Mouse (Mus musculus): ENCODE data around the gene Calml3. TPM values are rescaled to one million over a fixed set of nuclear protein-coding genes. Genes with fewer than 3 reads are reported as not detected.

The Calml3 gene
- polyA plus RNA-seq, 1 experiment from 2014 or later: 22.0 TPM

DNA sequence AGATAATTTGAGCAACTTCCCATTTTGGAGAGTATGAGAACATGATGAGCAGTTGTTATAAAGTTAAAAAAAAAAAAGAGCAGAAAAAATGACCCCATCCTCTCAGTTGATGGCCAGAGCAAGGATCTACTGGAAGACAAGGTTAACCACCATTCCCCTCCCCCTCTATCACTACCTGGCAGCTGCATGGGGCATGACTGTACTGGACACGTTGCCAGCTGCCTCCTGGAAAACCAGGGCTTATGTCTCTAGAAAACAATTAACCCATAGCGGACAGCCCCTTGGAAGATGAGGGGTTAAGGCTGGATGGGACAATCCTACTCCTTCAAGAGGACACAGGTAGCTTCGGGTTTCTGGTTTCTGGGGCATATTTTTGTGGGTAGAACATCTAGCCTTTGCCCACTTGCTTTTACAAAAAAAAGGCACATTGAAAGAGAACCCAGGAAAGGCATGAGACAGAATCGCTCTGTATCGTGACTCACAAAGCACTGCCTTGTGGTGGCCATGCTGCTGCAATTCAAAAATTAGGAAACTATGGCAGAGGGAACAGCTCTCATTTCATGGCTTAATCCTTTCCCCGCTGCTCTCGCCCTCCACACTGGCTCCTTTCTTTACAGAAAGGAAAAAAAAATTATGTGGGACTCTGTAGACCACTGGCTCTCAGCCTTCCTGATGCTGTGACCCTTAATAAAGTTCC, 3.2 kb upstream of the Calml3 start:
- Histone ChIP-seq H3K27me3 (no peaks in the 10 kb centered on the region), H3K9ac (no peak overlapping the region), H3K9me3 (no peaks in the 10 kb centered on the region), H3K36me3 (no peaks in the 10 kb centered on the region), H3K27ac (peak overlapping the region; percentile 65), H3K4me3 (no peak overlapping the region), H3K4me2 (no peak overlapping the region), H3K4me1 (peaks cover 21% of the 10 kb centered on the region)
- ATAC-seq (ENCODE audit: insufficient number of reproducible peaks, low FRiP score, low TSS enrichment, low read depth): 0 out of 2 replicates have a peak, but pooled peaks have one; percentile 30
- WGBS: 57% methylated on average over 7 of the region's 7 CpGs

DNA sequence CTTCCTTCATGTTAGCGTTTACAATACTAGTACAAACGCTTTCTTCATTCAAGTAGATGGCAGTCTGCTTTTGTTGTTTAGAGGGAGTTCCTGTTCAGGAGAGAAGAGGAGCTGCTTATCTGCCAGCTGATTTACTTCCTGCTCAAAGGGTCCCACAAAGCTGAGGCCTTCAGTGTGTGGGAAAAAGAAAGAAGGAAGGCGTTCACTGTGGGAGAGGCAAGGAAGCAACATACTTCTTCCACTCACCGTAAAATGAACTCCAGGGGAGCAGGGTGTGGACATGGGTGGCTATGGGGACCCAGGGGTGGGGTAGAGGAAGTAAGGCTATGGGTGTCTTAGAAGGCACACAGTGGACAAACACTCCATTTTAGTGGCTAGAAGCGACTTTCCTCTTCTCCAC, 1.5 kb upstream of the Calml3 start:
- H3K4me1 ChIP-seq: peaks cover 28% of the 10 kb centered on the region
- no peaks in the 10 kb centered on the region for H3K9me3 ChIP-seq
- no peak overlapping the region for H3K9ac ChIP-seq
- 70% methylated on average over 5 of the region's 5 CpGs for WGBS
- H3K4me3 ChIP-seq: no peak overlapping the region
- no peak for ATAC-seq (ENCODE audit: insufficient number of reproducible peaks, low FRiP score, low TSS enrichment, low read depth)
- no peaks in the 10 kb centered on the region for H3K27me3 ChIP-seq
- no peaks in the 10 kb centered on the region for H3K36me3 ChIP-seq
- no peak overlapping the region for H3K4me2 ChIP-seq
- no peak overlapping the region; the same call in 1 of the 2 replicates for H3K27ac ChIP-seq

DNA sequence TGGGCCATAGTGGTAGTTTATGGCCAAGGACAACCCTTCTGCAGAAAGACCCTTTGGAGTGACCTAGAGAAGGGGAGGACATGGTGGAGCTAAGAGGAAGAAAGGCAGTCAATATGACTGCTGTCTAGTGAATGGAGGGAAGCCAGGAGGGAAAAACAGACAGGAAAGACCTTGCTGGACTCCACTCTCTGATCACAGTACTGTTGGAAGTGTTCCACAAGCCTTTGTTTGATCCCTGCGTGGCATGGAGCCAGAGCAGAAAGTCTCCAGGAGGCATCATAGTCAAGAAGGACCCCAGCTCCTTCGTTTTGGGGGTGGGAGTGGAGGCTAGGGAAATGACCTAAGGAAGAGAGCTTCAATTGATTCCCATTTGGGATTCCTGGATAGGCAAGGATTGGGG, 1.0 kb upstream of the Calml3 start:
- no peak overlapping the region for H3K4me2 ChIP-seq
- H3K36me3 ChIP-seq: no peaks in the 10 kb centered on the region
- H3K27ac ChIP-seq: no peak overlapping the region
- no peak overlapping the region for H3K4me3 ChIP-seq
- no peak overlapping the region for H3K9ac ChIP-seq
- WGBS: 60% methylated on average over 2 of the region's 2 CpGs
- H3K27me3 ChIP-seq: no peaks in the 10 kb centered on the region
- ATAC-seq (ENCODE audit: insufficient number of reproducible peaks, low FRiP score, low TSS enrichment, low read depth): no peak
- H3K9me3 ChIP-seq: no peaks in the 10 kb centered on the region
- H3K4me1 ChIP-seq: peaks cover 32% of the 10 kb centered on the region

DNA sequence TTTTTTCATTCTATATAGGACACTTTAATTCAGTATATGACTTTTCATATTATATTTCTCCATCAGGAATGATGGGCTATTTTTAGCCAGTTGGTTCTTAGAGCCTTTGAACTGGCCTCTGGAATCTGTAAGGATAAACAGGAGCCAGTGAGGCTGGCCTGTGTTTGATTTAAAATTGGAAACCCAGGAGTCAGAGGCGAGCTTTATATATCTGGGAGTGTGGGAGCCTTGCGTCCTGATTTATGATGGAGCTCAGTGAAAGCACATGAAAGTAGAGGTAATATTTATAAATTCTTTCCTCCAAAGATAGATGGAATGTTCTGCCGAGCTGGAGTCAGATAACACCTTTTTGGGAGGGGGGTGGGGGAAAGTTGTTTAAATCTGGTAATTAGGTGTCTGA, 4.7 kb downstream of the Calml3 start:
- Histone ChIP-seq H3K9me3 (no peaks in the 10 kb centered on the region), H3K4me3 (no peak overlapping the region), H3K27me3 (no peaks in the 10 kb centered on the region), H3K36me3 (no peaks in the 10 kb centered on the region), H3K4me2 (no peak overlapping the region), H3K9ac (no peak overlapping the region), H3K27ac (no peak overlapping the region), H3K4me1 (peaks cover 19% of the 10 kb centered on the region; the same call in 1 of the 2 replicates)
- ATAC-seq (ENCODE audit: insufficient number of reproducible peaks, low FRiP score, low TSS enrichment, low read depth): no peak
- WGBS: 15% methylated on average over 3 of the region's 3 CpGs

DNA sequence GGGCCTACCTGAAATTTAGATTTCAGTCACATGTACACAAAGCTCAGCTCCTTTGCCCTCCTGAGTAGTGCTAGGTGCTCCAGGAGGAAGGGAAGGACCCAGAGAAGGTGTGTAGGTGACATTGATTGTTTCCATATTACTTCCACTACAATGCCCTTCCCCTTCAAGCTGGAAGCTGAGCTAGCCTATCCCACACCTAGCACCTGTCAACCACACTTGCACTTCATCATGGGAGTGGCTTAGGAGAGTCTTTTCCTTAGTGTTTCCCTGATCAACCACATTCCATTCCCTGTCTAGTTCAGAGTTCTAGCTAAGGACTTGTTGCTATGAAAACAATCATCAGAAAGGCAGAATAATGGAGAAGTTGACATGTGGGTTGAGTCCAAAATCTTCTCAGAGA, 5.4 kb downstream of the Calml3 start:
- no peaks in the 10 kb centered on the region for H3K27me3 ChIP-seq
- H3K9ac ChIP-seq: no peak overlapping the region
- H3K27ac ChIP-seq: 0 out of 2 replicates have a peak overlapping the region, but pooled peaks have one; percentile 4
- no peak for ATAC-seq (ENCODE audit: insufficient number of reproducible peaks, low FRiP score, low TSS enrichment, low read depth)
- H3K36me3 ChIP-seq: no peaks in the 10 kb centered on the region
- peaks cover 17% of the 10 kb centered on the region; the same call in 1 of the 2 replicates for H3K4me1 ChIP-seq
- H3K9me3 ChIP-seq: no peaks in the 10 kb centered on the region
- H3K4me2 ChIP-seq: no peak overlapping the region
- H3K4me3 ChIP-seq: no peak overlapping the region

DNA sequence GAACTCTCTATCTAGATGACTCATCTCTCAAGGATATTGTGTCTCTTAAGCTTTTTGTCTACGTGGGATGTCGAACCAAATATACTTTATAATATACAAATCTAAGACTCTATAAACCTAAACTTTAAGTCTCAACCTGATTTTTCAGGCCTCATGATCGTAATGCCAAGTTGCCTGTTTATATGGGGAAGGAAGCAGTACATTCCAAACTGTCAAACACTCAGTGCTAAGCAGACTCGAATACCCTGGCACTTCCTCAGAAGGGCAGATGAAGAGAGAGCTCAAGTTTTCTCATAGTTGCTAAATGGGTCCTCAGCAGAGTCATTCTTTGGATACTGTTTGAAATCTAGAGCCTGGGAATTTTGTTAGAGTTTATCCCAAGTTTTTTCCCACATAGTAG, 7.5 kb downstream of the Calml3 start:
- no peaks in the 10 kb centered on the region for H3K27me3 ChIP-seq
- no peak overlapping the region for H3K27ac ChIP-seq
- H3K9ac ChIP-seq: no peak overlapping the region
- no peak overlapping the region for H3K4me2 ChIP-seq
- peaks cover 12% of the 10 kb centered on the region; the same call in 1 of the 2 replicates for H3K4me1 ChIP-seq
- H3K9me3 ChIP-seq: no peaks in the 10 kb centered on the region
- H3K4me3 ChIP-seq: no peak overlapping the region
- ATAC-seq (ENCODE audit: insufficient number of reproducible peaks, low FRiP score, low TSS enrichment, low read depth): no peak
- no peaks in the 10 kb centered on the region for H3K36me3 ChIP-seq
- 83% methylated on average over 4 of the region's 4 CpGs for WGBS

DNA sequence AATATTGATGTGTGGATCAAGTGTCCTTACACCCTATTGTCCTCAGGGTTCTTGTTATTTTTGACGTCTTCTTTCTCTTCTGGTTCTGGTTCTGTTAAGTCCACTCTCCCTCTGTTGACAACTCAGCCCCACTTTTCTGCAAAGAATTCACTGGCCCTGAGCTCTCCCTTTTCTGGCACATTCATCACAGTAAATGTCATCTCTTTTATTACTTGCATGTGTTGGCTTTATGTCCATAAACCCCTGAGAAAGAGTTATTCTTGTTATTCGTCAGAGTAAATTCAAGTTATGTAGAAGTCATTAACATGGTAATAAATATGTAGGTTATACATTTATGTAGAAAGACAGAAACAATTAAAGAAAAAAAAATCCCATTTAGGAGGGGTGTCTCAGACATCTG, 14.6 kb downstream of the Calml3 start:
- H3K9ac ChIP-seq: no peak overlapping the region
- WGBS: 27% methylated on average over 2 of the region's 2 CpGs
- no peak overlapping the region for H3K4me3 ChIP-seq
- no peak overlapping the region for H3K27ac ChIP-seq
- no peak overlapping the region for H3K4me2 ChIP-seq
- no peaks in the 10 kb centered on the region for H3K4me1 ChIP-seq
- no peak for ATAC-seq (ENCODE audit: insufficient number of reproducible peaks, low FRiP score, low TSS enrichment, low read depth)
- no peaks in the 10 kb centered on the region for H3K9me3 ChIP-seq
- no peaks in the 10 kb centered on the region for H3K36me3 ChIP-seq
- H3K27me3 ChIP-seq: no peaks in the 10 kb centered on the region

DNA sequence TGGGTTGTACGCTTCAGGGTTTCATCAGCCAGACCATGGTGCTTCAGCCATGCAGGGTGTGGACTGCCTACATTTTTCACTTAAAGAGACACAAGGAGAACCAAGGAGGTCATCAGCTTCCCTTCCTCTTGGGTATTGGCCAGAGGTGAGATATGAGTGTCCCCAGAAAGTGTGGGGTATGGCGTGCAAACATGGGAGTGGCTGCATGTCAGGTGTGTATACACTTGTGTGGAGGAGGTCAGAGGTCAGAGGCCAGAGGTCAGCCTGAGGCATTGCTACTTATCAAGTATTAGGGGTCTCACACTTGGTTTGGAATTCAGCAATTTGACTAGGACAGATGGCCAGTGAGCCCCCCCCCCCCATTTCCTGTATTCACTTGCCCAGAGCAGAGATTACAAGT, 15.5 kb downstream of the Calml3 start:
- no peak overlapping the region for H3K27ac ChIP-seq
- H3K4me3 ChIP-seq: no peak overlapping the region

DNA sequence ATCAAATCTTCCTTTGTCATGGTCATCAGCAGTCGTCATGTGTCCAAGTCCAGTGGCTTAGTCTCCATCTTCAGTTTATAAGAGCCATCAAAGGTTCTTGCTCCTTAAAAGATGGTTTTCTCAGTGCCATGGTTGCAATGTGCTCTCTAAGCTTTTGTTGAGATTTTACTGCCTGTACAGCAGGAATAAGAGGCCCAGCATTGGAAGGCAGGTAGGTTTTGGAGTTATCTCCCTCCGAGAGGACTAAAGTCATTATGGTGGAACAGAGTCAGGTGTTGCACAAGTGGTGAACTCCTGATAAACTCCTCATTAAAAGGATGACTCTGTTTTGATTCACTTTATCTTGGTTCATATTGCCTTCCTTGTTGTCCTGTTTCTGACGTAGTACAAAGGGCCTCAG, 16.5 kb downstream of the Calml3 start:
- no peak overlapping the region for H3K4me2 ChIP-seq
- WGBS: 86% methylated on average over 3 of the region's 3 CpGs
- no peak overlapping the region for H3K27ac ChIP-seq
- no peaks in the 10 kb centered on the region for H3K27me3 ChIP-seq
- no peak overlapping the region for H3K4me3 ChIP-seq
- H3K9me3 ChIP-seq: no peaks in the 10 kb centered on the region
- no peak overlapping the region for H3K9ac ChIP-seq
- no peaks in the 10 kb centered on the region for H3K4me1 ChIP-seq
- H3K36me3 ChIP-seq: no peaks in the 10 kb centered on the region
- ATAC-seq (ENCODE audit: insufficient number of reproducible peaks, low FRiP score, low TSS enrichment, low read depth): no peak

More for the DNA sequence above, 15.5 kb downstream of the Calml3 start:
- Histone ChIP-seq H3K4me1 (no peaks in the 10 kb centered on the region), H3K27me3 (no peaks in the 10 kb centered on the region), H3K36me3 (no peaks in the 10 kb centered on the region), H3K9me3 (no peaks in the 10 kb centered on the region), H3K9ac (no peak overlapping the region), H3K4me2 (no peak overlapping the region)
- WGBS: 92% methylated on average over 2 of the region's 2 CpGs
- ATAC-seq (ENCODE audit: insufficient number of reproducible peaks, low FRiP score, low TSS enrichment, low read depth): no peak

DNA sequence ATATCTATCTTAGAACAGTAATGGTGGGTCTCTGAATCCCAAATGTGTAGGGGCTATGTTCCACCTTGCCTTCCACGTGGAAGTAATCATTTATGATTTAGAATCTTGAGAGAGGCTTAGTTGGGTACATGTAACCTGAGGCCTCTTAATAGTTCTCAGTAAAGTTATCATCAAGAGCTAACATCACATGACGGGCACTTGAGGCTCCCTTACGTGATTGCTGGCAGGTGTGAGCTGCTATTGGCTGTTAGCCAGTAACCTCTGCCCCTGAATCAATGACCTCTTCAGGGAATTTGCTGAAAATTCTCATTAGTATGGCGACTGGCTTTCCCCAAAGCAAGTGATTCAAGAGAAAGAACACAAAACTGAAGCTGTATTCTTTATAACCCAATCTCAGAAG, 17.0 kb downstream of the Calml3 start:
- H3K36me3 ChIP-seq: no peaks in the 10 kb centered on the region
- no peak overlapping the region for H3K9ac ChIP-seq
- H3K4me3 ChIP-seq: no peak overlapping the region
- H3K4me1 ChIP-seq: no peaks in the 10 kb centered on the region
- WGBS: 40% methylated on average over 4 of the region's 4 CpGs
- H3K4me2 ChIP-seq: no peak overlapping the region
- H3K27ac ChIP-seq: no peak overlapping the region
- H3K27me3 ChIP-seq: no peaks in the 10 kb centered on the region
- no peaks in the 10 kb centered on the region for H3K9me3 ChIP-seq
- no peak for ATAC-seq (ENCODE audit: insufficient number of reproducible peaks, low FRiP score, low TSS enrichment, low read depth)

DNA sequence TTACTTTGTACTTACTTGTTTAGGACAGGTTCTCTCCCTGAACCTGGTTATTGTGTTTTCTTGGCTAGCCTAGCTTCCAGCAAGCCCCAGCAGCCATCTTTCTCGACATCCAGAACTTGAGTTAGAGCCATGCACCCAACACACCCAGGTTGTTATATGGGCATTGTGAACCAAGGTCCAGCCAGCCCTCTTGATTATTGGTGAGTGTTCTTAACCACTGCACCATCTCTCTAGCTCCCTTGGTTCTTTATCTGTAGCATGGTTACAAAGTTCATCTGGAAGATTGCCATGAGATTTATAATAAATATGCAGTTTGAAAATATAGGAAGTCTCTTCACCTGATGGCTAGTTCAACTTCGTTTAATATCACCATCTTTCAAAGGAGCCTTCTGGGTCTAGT, 20.5 kb downstream of the Calml3 start:
- Histone ChIP-seq H3K9ac (no peak overlapping the region), H3K27me3 (no peaks in the 10 kb centered on the region), H3K4me2 (no peak overlapping the region), H3K36me3 (no peaks in the 10 kb centered on the region), H3K4me3 (no peak overlapping the region), H3K4me1 (peaks cover 1% of the 10 kb centered on the region; the same call in 1 of the 2 replicates), H3K9me3 (no peaks in the 10 kb centered on the region), H3K27ac (no peak overlapping the region)
- 75% methylated on average over 2 of the region's 2 CpGs for WGBS
- no peak for ATAC-seq (ENCODE audit: insufficient number of reproducible peaks, low FRiP score, low TSS enrichment, low read depth)

DNA sequence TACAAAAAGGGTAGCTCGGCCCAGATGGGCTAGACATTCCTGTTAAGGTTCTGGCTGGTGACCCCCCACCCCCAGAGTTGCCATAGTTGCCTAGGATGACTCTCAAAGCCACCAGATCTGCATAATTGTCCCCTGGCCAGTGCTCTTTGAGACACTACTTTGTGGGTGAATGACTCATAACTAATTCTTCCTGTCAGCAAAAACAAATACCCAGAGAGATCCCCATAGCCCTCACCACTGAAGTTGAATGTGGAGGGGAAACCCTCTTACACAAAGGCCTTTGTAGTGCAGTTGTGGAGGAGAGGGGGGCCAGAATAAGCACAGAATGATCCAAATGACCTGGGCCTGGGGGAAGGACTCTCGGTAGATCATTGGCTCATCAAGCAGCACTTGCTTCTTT, 21.6 kb downstream of the Calml3 start:
- Histone ChIP-seq H3K27ac (no peak overlapping the region; the same call in 1 of the 2 replicates), H3K4me1 (peaks cover 5% of the 10 kb centered on the region; the same call in 1 of the 2 replicates), H3K4me2 (no peak overlapping the region), H3K9ac (no peak overlapping the region), H3K9me3 (no peaks in the 10 kb centered on the region), H3K4me3 (no peak overlapping the region), H3K27me3 (no peaks in the 10 kb centered on the region), H3K36me3 (no peaks in the 10 kb centered on the region)
- ATAC-seq (ENCODE audit: insufficient number of reproducible peaks, low FRiP score, low TSS enrichment, low read depth): no peak
- WGBS: 45% methylated on average over 2 of the region's 2 CpGs
